Mouse (Mus musculus): ENCODE measurements around the gene Gna15.

The Gna15 gene

DNA sequence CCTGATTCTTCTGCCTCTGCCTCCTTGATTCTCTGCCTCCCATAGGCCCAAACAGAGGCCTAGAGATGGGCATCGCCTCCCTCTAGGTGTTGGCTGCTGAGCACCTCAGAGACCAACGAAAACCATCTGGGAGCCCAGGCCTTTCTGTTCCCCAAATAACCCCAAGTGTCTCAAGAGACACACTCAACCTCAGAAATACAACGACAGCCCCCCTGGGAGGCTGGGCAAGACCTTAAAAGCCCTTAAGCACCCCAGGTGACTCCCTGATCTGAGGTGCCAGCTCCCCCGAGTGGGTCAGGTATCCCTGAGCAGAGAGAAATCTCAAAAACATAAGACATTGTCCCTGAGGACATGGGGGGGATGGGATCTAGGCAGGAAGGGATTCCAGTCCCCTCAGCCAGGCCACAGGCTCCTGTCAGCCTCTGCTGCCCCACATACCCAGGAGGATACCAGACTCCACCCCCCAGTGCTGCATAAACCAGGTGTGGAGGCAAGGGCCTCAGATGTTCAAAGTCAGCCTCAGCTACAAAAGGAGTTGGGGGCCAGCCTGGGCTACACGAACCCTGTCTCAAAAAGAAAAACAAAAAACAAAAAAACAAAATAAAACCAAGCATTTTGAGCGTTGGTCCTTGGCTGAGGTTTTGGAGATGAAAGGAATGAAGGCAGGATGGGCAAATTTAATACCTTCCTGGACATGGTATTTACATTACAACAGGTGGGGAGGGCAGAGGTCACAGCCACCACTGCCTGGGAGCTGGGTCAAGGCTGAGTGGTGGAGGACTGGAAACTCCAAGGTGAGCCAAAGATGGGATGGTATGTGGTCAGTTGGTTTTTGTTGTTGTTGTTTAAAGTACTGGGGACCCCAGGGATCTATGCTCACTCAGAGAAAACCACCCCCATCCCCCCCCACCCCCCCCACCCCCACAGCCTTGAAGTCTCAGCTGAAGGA lies 30.1 kb upstream of the Gna15 start:
- no peak for DNase-seq (ENCODE audit: low read depth, low spot score)

- no peak for DNase-seq (ENCODE audit: low read depth, low spot score)
Observed at GRCm38 (mm10) chr10:81553232-81553631, 29.2 kb upstream of the Gna15 start.

DNA sequence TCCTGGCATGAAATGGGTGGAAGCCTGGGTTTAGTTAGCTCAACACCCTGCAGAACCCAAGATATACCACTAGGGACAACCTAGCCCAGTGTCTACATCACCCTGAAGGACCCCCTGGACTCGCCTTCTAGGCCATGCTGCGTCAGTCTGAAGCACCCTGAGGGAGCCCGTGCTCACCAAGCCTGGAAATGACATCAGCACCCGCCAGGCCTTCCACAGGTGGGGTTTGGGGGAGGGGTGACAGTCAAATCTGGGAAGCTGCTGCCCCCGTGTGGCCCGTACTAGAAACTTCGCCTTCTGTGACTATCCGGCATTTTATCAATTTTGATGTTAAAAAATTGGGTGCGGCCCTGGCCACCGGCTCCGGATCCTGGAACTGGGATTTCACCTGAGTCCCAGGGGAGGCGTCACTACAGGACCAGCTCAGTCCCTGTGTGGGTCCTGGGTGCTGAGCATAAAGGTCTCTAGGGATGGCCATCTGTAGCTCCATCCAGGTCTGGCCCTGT lies 27.6 kb upstream of the Gna15 start:
- peak; percentile 92 for DNase-seq (ENCODE audit: low read depth, low spot score)

DNA sequence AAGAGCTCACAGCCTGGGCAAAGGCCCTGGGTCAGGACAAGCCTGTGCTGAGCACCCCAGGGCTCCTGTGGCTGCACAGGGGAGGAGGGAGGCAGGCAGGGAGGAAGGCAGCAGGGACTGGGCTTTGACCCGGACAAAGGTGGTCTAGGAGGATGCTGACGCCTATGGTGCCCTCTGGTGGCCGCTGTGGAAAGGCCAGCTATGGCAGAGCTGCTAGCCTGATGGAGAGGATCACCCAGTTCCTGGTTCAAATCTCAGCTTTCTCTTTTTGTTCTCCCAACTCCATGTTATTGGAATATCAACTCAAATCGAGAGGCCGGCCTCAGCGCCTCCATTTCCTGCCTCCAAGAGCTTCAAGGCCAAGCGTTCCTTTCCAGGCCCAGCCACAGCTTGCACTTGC lies 26.2 kb upstream of the Gna15 start:
- DNase-seq (ENCODE audit: low read depth, low spot score) = no peak

DNA sequence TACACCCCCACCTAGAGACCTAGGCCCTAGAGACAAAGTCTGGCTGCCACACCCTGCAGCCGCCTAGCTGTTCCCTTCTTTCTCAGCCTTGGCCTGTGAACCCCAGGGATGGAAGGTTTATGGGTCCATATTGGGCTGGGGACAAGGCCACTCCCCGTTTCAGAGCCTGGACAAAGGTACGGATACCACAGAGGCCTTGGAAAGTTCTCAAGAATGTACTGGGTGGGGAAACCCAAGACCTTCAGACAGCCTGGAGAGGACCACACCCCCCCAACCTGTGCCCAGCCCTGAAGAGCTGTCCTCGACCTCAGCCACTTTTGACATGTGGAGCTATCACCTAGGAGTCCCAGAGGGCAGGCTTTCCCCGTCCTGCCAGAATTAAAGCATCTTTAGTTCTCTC lies 24.9 kb upstream of the Gna15 start:
- DNase-seq (ENCODE audit: low read depth, low spot score) = no peak

DNA sequence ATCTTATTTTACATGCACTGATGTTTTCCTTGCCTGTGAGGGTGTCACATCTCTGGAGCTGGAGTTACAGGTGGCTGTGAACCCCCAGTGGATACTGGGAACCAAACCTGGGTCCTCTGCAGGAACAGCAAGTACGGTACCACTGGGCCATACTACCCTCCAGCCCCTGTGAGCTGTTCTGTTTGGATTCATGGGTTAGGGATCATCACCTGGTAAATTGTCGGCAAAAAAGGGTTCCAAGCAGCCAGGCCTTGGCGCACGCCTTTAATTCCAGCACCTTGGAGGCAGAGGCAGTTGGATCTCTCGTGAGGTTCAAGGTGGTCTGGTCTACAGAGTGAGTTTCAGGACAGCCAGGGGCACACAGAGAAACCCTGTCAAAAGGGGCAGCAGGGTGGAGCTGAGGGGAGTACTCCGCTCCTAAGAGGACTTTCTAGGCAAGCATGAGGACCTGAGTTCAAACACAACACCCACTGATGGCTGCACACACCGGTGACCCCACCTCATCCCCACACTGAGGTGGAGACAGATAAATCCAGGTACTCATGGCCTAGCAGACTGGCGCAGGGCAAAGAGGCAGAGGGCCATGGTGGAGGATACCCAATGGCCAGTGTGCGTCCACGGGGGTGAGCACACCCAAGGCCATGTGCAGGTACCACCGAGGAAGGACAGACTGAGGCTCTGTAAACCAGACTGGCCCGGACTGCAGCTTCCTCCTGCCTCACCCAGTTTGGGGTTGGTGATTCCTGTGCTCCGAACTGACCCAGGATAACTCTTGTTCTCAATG lies 23.0 kb upstream of the Gna15 start:
- no peak for DNase-seq (ENCODE audit: low read depth, low spot score)

DNA sequence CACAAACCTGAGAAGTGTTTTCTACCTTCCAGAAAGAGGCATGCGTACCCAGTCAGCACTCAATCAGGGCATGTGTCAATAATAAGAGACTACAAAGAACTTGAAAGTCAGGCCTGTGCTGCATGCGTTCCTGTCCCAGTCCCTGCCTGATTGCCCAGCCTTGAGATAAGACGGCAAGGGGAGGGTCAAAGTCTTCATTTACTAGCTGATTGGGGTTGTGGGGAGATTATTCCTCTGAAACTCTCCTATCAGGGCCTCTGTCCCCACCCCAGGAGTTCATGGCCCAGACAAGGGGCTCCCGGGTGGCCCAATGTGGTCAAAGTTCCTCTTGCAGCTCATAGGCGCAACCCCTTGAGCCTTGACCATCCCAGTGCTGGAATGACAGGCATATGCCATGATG lies 22.3 kb upstream of the Gna15 start:
- no peak for DNase-seq (ENCODE audit: low read depth, low spot score)

GRCm38 (mm10) chr10:81545161-81545747 lies 21.2 kb upstream of the Gna15 start, which contains the start of gene Gna11:
TSS of gene Gna11 (minus strand) at chr10:81545190.
- peak; percentile 99 for DNase-seq (ENCODE audit: low read depth, low spot score)

DNA sequence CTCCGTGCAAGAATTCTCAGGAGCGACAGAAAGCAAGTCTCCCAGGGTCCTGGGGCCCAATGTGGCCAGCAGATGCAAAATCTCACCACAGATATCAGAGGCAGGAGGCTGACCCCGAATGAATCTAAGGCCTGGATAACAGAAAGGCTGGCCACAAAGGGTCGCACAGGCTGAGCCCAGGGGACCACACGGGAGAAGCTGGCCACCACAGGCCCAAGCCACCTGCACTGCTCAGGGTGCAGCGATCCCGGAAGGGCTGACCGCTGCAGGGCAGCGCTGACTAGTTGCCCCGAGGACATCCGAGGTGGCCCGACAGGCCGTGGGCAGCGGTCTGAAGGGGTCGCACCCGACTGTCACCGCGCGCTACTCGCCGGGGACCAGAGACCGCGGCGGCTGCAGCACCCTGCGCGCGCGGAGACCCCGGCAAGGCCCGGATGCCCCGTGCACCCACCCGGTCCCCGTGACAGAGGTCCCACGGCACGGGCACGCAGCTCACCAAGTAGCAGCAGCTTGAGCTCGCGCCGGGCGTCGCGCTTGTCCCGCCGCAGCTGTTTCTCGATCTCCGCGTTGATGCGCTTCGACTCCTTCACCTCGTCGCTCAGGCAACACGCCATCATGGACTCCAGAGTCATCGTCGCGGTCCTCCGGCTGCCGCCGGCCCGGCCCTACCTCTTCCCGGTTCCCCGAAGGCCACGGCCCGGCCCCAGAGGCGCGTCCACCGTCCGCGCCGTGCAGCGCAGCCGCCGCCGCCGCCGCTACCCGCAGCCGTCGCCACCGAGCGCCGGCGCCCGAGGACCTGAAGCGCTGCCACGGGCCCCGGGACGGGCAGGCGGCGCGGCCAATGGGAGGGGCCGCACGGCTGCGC lies 20.5 kb upstream of the Gna15 start:
- no peak for DNase-seq (ENCODE audit: low read depth, low spot score)

- no peak for DNase-seq (ENCODE audit: low read depth, low spot score)
Observed at GRCm38 (mm10) chr10:81543633-81544032, 19.6 kb upstream of the Gna15 start.

DNA sequence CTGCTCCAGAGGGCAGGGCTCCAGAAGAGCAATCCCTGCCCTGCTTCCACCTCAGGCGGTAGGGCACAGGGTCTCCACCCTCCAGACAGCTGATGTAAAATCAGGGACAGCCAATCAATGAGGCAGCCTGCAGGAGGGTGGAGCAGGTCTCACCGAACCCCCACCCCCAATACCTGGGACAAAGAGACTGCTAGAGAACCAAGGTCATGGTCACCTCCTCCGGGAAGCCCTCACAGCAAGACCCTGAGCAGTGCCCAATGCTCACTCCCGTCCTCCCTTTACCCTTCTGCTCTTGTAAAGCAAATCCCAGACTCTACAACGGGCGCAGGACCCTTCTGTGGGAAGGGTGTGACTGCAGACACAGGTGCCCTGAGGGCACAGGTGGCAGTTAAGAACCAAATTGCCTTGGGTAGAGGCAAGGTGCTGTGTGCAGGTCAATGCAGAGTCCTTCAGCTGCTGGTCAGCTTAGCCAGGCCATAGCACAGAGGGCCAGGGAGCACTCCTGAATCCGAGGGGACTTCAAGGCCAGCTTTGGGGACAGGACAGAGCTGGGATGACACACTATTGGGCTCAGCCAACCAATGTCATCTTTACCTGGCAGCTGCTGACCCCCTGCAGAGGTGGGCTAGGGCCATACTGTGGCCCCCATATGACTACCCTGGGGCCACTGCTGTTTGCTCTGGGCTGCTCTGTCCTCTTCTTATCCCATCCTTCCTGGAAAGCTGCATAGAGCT lies 18.9 kb upstream of the Gna15 start:
- no peak for DNase-seq (ENCODE audit: low read depth, low spot score)

DNA sequence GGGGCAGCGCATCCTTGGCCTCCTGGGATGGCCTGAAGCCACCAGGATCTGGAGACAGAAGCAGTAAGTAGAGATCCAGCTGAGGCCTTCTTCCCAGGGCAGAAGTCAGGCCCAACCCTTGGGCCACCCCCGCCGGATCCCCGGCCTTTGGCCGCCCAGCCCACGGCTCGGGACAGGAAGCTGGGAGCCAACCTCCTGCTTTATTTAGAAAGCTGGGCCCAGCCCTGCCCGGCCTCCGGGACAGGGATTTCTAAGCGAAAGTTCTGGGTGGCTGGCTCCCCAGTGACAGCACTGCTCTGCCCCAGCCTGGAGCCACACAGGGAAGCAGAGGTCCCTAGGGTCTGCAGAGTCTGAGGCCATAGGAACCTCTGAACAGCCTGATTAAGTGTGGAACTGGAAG lies 17.8 kb upstream of the Gna15 start:
- DNase-seq (ENCODE audit: low read depth, low spot score) = no peak

DNA sequence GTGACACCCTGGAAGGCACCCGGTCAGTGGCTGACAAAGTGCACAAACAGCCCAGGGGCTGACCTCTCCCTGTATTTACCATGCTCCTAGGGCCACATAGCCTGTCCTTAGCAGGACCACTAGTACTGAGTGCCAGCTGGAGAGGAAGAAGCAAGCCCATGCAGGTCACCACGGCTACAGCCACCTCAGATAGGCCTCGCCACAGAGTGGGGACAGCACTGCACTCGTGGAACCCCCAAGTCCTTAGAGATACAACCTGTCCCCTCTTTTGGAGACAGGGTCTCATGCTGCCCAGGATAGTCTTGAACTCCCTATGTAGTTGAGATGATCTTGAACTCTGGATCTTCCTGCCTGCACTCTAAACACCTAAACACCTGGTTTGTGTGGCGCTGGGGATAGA lies 17.3 kb upstream of the Gna15 start:
- no peak for DNase-seq (ENCODE audit: low read depth, low spot score)

DNA sequence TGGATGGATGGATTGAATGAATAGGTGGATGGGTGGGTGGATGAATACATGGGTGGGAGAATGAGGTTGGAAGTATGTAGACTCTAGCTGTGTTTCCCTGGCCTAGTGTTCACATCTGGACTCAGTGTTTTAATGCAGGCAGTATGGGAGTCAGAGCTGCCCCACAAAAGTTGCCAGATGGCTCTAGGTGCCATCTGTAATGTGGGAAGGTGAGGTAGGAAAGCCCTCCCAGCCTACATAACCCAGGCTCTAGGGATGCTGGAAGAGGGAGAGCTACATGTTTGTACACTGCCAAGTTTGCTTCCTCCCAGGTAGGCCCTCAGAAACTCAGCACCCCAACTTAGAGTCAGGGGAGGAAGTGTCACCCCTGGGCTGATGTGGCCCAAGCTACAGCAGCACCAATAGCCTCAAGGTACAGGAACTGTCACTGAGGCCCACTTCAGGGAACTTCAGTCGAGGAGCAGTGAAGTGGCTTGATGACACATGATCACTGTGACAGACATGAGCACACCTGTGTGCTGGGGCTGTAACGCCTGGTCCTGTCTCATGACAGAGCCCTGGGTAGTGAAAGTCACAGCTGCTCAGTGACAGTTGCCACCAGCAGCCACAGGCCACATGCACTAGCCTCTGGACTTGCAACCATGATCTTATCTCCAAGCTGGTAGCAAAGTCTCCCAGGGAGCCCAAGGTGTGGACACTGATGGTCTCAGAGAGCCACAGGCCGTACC lies 14.5 kb upstream of the Gna15 start:
- no peak for DNase-seq (ENCODE audit: low read depth, low spot score)

DNA sequence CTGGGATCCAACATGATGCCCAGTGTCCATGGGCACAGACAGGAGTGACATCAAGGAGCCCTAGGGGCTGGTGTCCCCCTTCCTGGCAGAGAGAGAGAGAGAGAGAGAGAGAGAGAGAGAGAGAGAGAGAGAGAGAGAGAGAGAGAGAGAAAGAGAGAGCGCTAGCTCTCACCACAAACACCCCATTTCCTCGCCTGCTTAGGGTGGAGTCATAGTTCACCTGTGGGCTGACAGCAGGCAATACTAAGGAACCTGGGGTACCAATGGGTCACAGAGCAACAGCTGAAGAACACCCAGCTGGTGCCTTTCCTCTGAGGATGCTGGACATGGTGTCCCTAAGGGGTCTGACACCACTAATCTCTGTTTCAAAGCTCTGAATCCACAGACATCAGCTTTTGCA lies 13.4 kb upstream of the Gna15 start:
- no peak for DNase-seq (ENCODE audit: low read depth, low spot score)

DNA sequence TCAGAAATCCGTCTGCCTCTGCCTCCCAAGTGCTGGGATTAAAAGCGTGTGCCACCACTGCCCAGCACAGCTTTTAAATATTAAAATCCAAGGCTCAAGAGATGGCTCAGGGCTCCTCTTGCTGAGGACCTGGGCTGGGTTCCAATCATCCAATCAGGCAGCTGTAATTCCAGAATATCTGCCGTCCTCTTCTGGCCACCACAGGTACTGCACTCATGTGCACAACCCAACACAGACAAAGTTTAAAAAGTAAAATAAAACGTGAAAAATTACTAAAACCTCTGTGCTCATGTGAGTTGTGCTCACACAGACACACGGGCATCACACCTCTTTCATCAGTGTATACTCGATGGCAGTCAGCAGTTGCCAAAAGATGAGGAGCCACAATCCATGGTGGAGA lies 12.7 kb upstream of the Gna15 start:
- DNase-seq (ENCODE audit: low read depth, low spot score) = no peak

GRCm38 (mm10) chr10:81534826-81535225 lies 10.8 kb upstream of the Gna15 start:
- no peak for DNase-seq (ENCODE audit: low read depth, low spot score)

- peak; percentile 53 for DNase-seq (ENCODE audit: low read depth, low spot score)
Observed at GRCm38 (mm10) chr10:81526779-81527178, 2.8 kb upstream of the Gna15 start.

DNA sequence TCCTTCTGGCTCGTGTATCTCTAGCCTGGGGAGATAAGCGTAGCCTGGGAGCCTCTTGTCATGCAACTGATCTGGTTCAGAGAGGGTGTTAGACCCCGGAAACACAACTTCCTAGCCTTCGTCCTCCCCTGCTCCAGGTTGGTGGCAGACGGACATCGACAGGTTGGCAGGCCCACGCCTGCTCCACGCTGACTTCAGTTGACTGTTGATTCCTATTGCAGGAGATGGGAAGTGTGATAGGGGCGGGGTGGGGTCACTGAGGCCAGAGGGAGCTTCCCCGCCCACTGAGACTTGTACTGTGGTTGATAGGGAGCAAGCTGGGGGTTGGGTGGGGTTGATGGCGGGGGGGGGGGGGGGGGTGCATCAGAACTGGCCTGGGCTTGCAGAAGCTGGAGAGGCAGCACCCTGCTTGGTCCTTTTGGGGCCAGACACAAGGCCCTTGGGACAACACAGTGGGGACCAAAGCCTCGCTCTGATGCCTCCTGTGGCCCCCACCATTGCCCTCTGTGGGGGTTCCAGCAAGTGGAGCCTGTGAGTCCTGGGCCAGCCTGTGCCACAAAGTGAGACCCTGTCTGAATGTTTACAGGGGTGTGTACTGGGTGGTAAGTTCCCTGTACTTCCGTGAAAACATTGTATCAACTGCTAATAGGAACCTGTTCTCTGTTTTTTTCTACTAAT lies 1.1 kb upstream of the Gna15 start:
- no peak for DNase-seq (ENCODE audit: low read depth, low spot score)

Data from skeletal muscle tissue, adult 2 months (tissue).